Mouse (Mus musculus) forebrain, embryonic 10.5 days (tissue): ENCODE results near the gene Rps19bp1. TPM values are rescaled to one million over a fixed set of nuclear protein-coding genes. Genes with fewer than 3 reads are reported as not detected.

Source experiments
- polyA plus RNA-seq: library from polyadenylated mRNA; unstranded; fragments of >200 nt; fragmentation: Nextera tagmentation; extraction: Ambion mirVana; gene quantifications from 2 replicates; pipeline ENCODE4 v1.2.1, GENCODE M21; 2016

The Rps19bp1 gene
- polyA plus RNA-seq, 1 experiment from 2014 or later = 66.2 TPM

Other genes starting within 250 kb of the Rps19bp1 start
- gene Pdgfb, start 249.3 kb downstream of the Rps19bp1 start, polyA plus RNA-seq = 1.8 TPM in 2 replicates
- 10.5 and 11.2 TPM in 2 replicates for gene Syngr1, start 173.0 kb downstream of the Rps19bp1 start, polyA plus RNA-seq
- gene Rpl3, start 172.4 kb downstream of the Rps19bp1 start, polyA plus RNA-seq = 1,023 and 1,061 TPM in 2 replicates
- gene Tab1, start 131.2 kb downstream of the Rps19bp1 start, polyA plus RNA-seq = 40.8 and 42.8 TPM in 2 replicates
- gene Mgat3, start 90.6 kb downstream of the Rps19bp1 start, polyA plus RNA-seq = 5.1 and 5.9 TPM in 2 replicates
- gene Mief1, start 30.3 kb downstream of the Rps19bp1 start, polyA plus RNA-seq = 44.3 and 48.2 TPM in 2 replicates
- 3.6 and 3.7 TPM in 2 replicates for gene AC140267.1, start 28.5 kb downstream of the Rps19bp1 start, polyA plus RNA-seq
- 120 and 132 TPM in 2 replicates for gene Atf4, start 9.1 kb downstream of the Rps19bp1 start, polyA plus RNA-seq
- gene Cacna1i, start 22.9 kb upstream of the Rps19bp1 start, polyA plus RNA-seq = 0.02 and 0.04 TPM in 2 replicates